Mouse (Mus musculus): ENCODE data around the gene Sdc3.
A peak's percentile ranks its signal among the peaks of the same experiment; 100 is the strongest.

Gene Sdc3

GRCm38 (mm10) chr4:130794771-130795170, 2.4 kb downstream of the Sdc3 start:
- DNase-seq (ENCODE audit: low spot score): no peak

- no peak for DNase-seq (ENCODE audit: low spot score)
These were observed 3.6 kb downstream of the Sdc3 start for GRCm38 (mm10) chr4:130795970-130796369.

- no peak for DNase-seq (ENCODE audit: low spot score)
These were observed 5.1 kb downstream of the Sdc3 start for GRCm38 (mm10) chr4:130797201-130798051.

GRCm38 (mm10) chr4:130798416-130798815, 6.1 kb downstream of the Sdc3 start:
- no peak for DNase-seq (ENCODE audit: low spot score)

- DNase-seq (ENCODE audit: low spot score): no peak
These were observed 6.8 kb downstream of the Sdc3 start for GRCm38 (mm10) chr4:130799118-130799517.

- no peak for DNase-seq (ENCODE audit: low spot score)
These were observed 7.2 kb downstream of the Sdc3 start for GRCm38 (mm10) chr4:130799582-130799981.

GRCm38 (mm10) chr4:130800147-130800546, 7.8 kb downstream of the Sdc3 start:
- DNase-seq (ENCODE audit: low spot score): no peak

GRCm38 (mm10) chr4:130801198-130801597, 8.9 kb downstream of the Sdc3 start:
- DNase-seq (ENCODE audit: low spot score): no peak

- DNase-seq (ENCODE audit: low spot score): peak; percentile 79
These were observed 9.4 kb downstream of the Sdc3 start for GRCm38 (mm10) chr4:130801624-130802329.

GRCm38 (mm10) chr4:130803591-130803990, 11.3 kb downstream of the Sdc3 start:
- no peak for DNase-seq (ENCODE audit: low spot score)

- DNase-seq (ENCODE audit: low spot score): no peak
These were observed 12.0 kb downstream of the Sdc3 start for GRCm38 (mm10) chr4:130804292-130804691.

GRCm38 (mm10) chr4:130804771-130805361, 12.5 kb downstream of the Sdc3 start:
- peak; percentile 31 for DNase-seq (ENCODE audit: low spot score)

- DNase-seq (ENCODE audit: low spot score): no peak
These were observed 13.4 kb downstream of the Sdc3 start for GRCm38 (mm10) chr4:130805746-130806145.

- no peak for DNase-seq (ENCODE audit: low spot score)
These were observed 14.4 kb downstream of the Sdc3 start for GRCm38 (mm10) chr4:130806746-130807145.

- DNase-seq (ENCODE audit: low spot score): no peak
These were observed 17.4 kb downstream of the Sdc3 start for GRCm38 (mm10) chr4:130809784-130810183.

- no peak for DNase-seq (ENCODE audit: low spot score)
These were observed 18.5 kb downstream of the Sdc3 start for GRCm38 (mm10) chr4:130810845-130811244.

GRCm38 (mm10) chr4:130811385-130811784, 19.0 kb downstream of the Sdc3 start:
- DNase-seq (ENCODE audit: low spot score): no peak

GRCm38 (mm10) chr4:130813958-130814357, 21.6 kb downstream of the Sdc3 start:
- no peak for DNase-seq (ENCODE audit: low spot score)

GRCm38 (mm10) chr4:130814742-130815330, 22.5 kb downstream of the Sdc3 start:
- DNase-seq (ENCODE audit: low spot score): no peak

GRCm38 (mm10) chr4:130815860-130816259, 23.5 kb downstream of the Sdc3 start:
- no peak for DNase-seq (ENCODE audit: low spot score)

- no peak for DNase-seq (ENCODE audit: low spot score)
These were observed 27.5 kb downstream of the Sdc3 start for GRCm38 (mm10) chr4:130819806-130820205.

- no peak for DNase-seq (ENCODE audit: low spot score)
These were observed 28.4 kb downstream of the Sdc3 start for GRCm38 (mm10) chr4:130820594-130821255.

All from testis, postnatal 14 days (tissue).